Mouse (Mus musculus): ENCODE results near the gene Nsrp1. TPM values are rescaled to one million over a fixed set of nuclear protein-coding genes. Genes with fewer than 3 reads are reported as not detected.
"Not testable (repeated sequence)": the region's sequence is repeated elsewhere in the genome, so short reads cannot be mapped to it uniquely, and the experiment has no call there.

Gene Nsrp1
- polyA plus RNA-seq (2015; fragmentation: Nextera tagmentation; extraction: Ambion mirVana), result 75.1 and 77.7 TPM in 2 replicates

DNA sequence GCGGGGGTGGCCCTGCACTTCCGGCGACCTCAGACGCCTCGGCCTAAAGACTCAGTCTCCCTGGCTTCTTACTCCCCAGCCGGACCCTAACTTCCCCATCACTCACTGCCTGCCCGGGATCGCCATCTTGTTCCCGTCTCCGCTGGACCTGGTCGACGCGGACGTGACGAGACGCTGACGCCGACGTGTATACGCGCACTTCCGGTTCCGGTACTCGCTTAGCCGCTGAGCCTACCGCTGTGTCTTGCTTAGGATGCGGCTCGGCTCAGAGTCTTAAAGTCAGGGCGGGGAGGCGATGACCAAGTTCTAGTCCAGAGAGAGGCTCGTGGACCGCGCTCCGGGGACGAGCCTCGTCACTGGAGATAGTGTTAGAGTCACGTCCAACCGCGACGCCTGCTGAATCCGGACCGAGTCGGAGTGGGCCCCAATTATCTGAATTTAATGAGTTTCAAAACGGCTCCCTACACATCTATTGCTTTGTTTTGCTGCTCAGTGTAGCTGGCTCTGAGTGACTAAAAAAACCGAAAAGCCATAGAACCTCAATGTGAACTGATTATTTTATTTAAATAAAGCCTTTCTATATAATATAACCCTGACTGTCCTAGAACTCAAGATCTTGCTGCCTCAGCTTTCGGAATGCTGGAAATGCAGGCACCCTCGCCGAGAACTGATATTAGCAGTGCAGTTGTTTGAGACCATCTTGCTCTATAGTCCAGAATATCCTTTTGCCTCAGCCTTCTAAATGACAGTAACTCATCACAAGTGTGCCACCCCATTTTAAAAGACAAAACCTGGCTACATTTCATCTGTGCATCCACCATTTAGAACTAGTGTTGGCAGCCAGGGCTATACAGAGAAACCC, at the start of gene Nsrp1:
TSS of gene Nsrp1 (minus strand) at position 163 of the 862 bp plus-strand sequence.
- 4% methylated on average over 48 of the region's 48 CpGs for WGBS
- ATAC-seq (replicated peaks; ENCODE audit: low FRiP score), result peak; percentile 97
- no peaks in the 10 kb centered on the region for H3K9me3 ChIP-seq (replicated peaks)
- H3K4me2 ChIP-seq, result peak within 1 kb of the TSS; percentile 69
- H3K4me3 ChIP-seq (replicated peaks), result peak within 1 kb of the TSS; percentile 72
- peaks cover 28% of the 10 kb centered on the region for H3K36me3 ChIP-seq
- peaks cover 16% of the 10 kb centered on the region for H3K27me3 ChIP-seq
- peak within 1 kb of the TSS; percentile 77 for H3K9ac ChIP-seq
- peaks cover 13% of the 10 kb centered on the region; the same call in 1 of the 2 replicates for H3K4me1 ChIP-seq
- H3K27ac ChIP-seq, result peak within 1 kb of the TSS; percentile 90

- 81% methylated on average over 6 of the region's 6 CpGs for WGBS
- H3K9ac ChIP-seq, result no peak overlapping the region
- H3K4me2 ChIP-seq, result no peak overlapping the region
- no peaks in the 10 kb centered on the region for H3K4me1 ChIP-seq
- no peaks in the 10 kb centered on the region for H3K36me3 ChIP-seq
- no peaks in the 10 kb centered on the region for H3K27me3 ChIP-seq
- H3K27ac ChIP-seq, result no peak overlapping the region
- H3K4me3 ChIP-seq (replicated peaks), result no peak overlapping the region
- H3K9me3 ChIP-seq (replicated peaks), result no peaks in the 10 kb centered on the region
- no peak for ATAC-seq (replicated peaks; ENCODE audit: low FRiP score)
Measured at GRCm38 (mm10) chr11:77111141-77111540, 32.9 kb upstream of the Nsrp1 start.

- Histone ChIP-seq H3K4me2 (no peak overlapping the region), H3K4me3 (replicated peaks) (no peak overlapping the region), H3K4me1 (no peaks in the 10 kb centered on the region), H3K9me3 (replicated peaks) (no peaks in the 10 kb centered on the region), H3K27me3 (no peaks in the 10 kb centered on the region), H3K27ac (no peak overlapping the region), H3K9ac (no peak overlapping the region), H3K36me3 (no peaks in the 10 kb centered on the region)
- WGBS, result 84% methylated on average over 6 of the region's 6 CpGs
- no peak for ATAC-seq (replicated peaks; ENCODE audit: low FRiP score)
Measured at GRCm38 (mm10) chr11:77108442-77108841, 30.2 kb upstream of the Nsrp1 start.

GRCm38 (mm10) chr11:77107872-77108271, 29.6 kb upstream of the Nsrp1 start:
- not testable (repeated sequence) for H3K4me2 ChIP-seq; H3K4me1 ChIP-seq; H3K9ac ChIP-seq; H3K36me3 ChIP-seq; H3K4me3 ChIP-seq (replicated peaks); ATAC-seq (replicated peaks; ENCODE audit: low FRiP score); H3K27ac ChIP-seq; H3K27me3 ChIP-seq; H3K9me3 ChIP-seq (replicated peaks)
- WGBS, result 79% methylated on average over 12 of the region's 12 CpGs

DNA sequence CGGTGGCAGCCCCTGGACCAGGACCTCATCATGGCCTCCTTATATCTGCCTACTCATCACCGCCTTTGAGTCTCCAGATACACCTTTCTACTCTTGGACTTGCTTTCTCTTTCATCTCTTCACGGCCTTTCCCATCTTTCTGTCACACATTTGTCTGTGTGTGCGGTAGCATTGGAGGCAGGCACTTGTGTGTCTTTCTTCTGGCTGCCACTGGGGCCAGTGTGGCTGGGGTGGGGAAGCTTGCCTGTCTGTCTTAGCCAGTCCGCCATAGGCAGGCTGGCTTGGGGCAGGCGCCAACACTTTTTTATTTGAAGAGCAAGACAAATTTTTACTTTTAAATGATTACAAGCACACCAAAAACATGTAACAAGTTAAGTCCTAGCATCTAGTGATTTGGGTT, 28.7 kb upstream of the Nsrp1 start:
- no peaks in the 10 kb centered on the region for H3K36me3 ChIP-seq
- WGBS, result 89% methylated on average over 6 of the region's 6 CpGs
- H3K4me3 ChIP-seq (replicated peaks), result no peak overlapping the region
- ATAC-seq (replicated peaks; ENCODE audit: low FRiP score), result no peak
- H3K9ac ChIP-seq, result no peak overlapping the region
- H3K27me3 ChIP-seq, result no peaks in the 10 kb centered on the region
- no peaks in the 10 kb centered on the region for H3K9me3 ChIP-seq (replicated peaks)
- no peak overlapping the region for H3K27ac ChIP-seq
- no peaks in the 10 kb centered on the region for H3K4me1 ChIP-seq
- H3K4me2 ChIP-seq, result no peak overlapping the region

GRCm38 (mm10) chr11:77100137-77100937, 22.1 kb upstream of the Nsrp1 start:
- 17% methylated on average over 10 of the region's 10 CpGs for WGBS
- Histone ChIP-seq H3K36me3 (no peaks in the 10 kb centered on the region), H3K9ac (no peak overlapping the region), H3K27me3 (no peaks in the 10 kb centered on the region), H3K4me2 (no peak overlapping the region), H3K9me3 (replicated peaks) (no peaks in the 10 kb centered on the region), H3K4me3 (replicated peaks) (no peak overlapping the region), H3K27ac (no peak overlapping the region), H3K4me1 (peaks cover 8% of the 10 kb centered on the region; the same call in 1 of the 2 replicates)
- no peak for ATAC-seq (replicated peaks; ENCODE audit: low FRiP score)

GRCm38 (mm10) chr11:77098332-77098972, 20.2 kb upstream of the Nsrp1 start:
- H3K9me3 ChIP-seq (replicated peaks), result no peaks in the 10 kb centered on the region
- no peak overlapping the region for H3K27ac ChIP-seq
- ATAC-seq (replicated peaks; ENCODE audit: low FRiP score), result no peak
- H3K4me2 ChIP-seq, result no peak overlapping the region
- peaks cover 14% of the 10 kb centered on the region for H3K4me1 ChIP-seq
- no peak overlapping the region for H3K4me3 ChIP-seq (replicated peaks)
- 84% methylated on average over 19 of the region's 19 CpGs for WGBS
- H3K36me3 ChIP-seq, result no peaks in the 10 kb centered on the region
- no peaks in the 10 kb centered on the region for H3K27me3 ChIP-seq
- H3K9ac ChIP-seq, result no peak overlapping the region

DNA sequence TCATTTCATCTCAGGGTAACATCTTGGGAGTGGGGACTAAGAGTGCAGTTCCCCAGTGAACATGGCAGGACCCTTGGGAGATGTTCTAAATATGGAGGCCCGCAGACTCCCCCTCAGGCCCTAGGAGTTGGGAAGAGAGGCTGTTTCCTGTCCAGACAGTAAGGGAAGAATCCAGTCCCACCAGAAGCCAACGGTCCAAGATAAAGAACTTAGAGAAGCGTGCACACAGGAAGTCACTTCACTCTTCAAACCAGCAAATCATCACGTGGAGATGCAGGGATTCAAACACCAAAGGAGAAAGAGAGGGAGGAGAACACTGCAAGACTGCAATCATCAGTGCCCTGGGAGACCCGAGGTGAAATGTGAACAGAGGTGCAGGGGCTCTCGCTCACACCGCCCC, 18.8 kb upstream of the Nsrp1 start:
- H3K27ac ChIP-seq, result no peak overlapping the region
- 58% methylated on average over 7 of the region's 7 CpGs for WGBS
- no peak for ATAC-seq (replicated peaks; ENCODE audit: low FRiP score)
- no peaks in the 10 kb centered on the region for H3K36me3 ChIP-seq
- no peaks in the 10 kb centered on the region for H3K9me3 ChIP-seq (replicated peaks)
- H3K9ac ChIP-seq, result no peak overlapping the region
- H3K4me1 ChIP-seq, result peaks cover 17% of the 10 kb centered on the region
- H3K4me2 ChIP-seq, result no peak overlapping the region
- no peak overlapping the region for H3K4me3 ChIP-seq (replicated peaks)
- H3K27me3 ChIP-seq, result no peaks in the 10 kb centered on the region

GRCm38 (mm10) chr11:77096581-77096980, 18.3 kb upstream of the Nsrp1 start:
- 68% methylated on average over 3 of the region's 3 CpGs for WGBS
- Histone ChIP-seq H3K9me3 (replicated peaks) (no peaks in the 10 kb centered on the region), H3K4me1 (peaks cover 17% of the 10 kb centered on the region), H3K27ac (no peak overlapping the region), H3K36me3 (no peaks in the 10 kb centered on the region), H3K9ac (no peak overlapping the region), H3K4me3 (replicated peaks) (no peak overlapping the region), H3K27me3 (no peaks in the 10 kb centered on the region), H3K4me2 (no peak overlapping the region)
- ATAC-seq (replicated peaks; ENCODE audit: low FRiP score), result no peak

DNA sequence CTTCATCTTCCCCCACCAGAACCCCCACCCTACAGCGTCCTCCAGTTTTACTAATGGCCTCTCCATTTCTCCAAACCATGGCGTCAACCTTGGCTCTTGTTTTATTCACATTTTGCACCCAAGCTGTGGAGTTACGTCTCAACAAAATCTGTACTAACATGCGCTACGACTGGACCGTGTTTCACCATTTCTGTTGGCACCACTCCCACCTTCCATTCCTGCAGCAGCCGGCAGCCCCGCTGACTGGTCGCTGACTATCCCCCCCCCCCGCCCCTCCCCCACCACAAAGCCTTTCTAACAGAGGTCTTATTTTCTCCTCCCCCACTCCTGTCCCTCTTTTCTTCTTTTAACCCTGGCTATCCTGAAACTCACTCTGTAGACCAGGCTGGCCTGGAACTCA, 17.0 kb upstream of the Nsrp1 start:
- H3K9ac ChIP-seq, result no peak overlapping the region
- ATAC-seq (replicated peaks; ENCODE audit: low FRiP score), result no peak
- WGBS, result 63% methylated on average over 10 of the region's 10 CpGs

DNA sequence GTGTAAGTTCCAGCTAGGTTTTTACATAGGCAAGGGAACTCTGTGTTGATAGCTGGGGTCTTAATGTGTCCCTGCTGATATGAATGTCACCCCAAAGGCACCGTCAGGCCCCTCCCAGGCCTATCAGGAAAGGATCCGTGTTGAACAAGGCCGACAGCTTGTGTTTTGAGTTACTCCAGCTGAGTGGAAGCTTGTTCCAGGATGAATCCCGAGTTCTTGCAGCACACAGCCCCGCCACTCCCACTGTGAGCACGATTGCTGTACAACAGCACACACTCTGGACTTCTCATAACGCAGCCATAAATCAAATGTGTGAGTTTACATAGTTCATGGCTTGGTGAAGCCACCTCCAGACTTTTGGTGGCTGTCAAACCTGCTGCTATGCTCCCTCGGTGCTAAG, 15.9 kb upstream of the Nsrp1 start:
- H3K4me3 ChIP-seq (replicated peaks), result no peak overlapping the region
- H3K9me3 ChIP-seq (replicated peaks), result no peaks in the 10 kb centered on the region
- H3K27me3 ChIP-seq, result no peaks in the 10 kb centered on the region
- H3K9ac ChIP-seq, result no peak overlapping the region
- H3K4me1 ChIP-seq, result peaks cover 15% of the 10 kb centered on the region
- H3K36me3 ChIP-seq, result no peaks in the 10 kb centered on the region
- no peak overlapping the region for H3K4me2 ChIP-seq
- H3K27ac ChIP-seq, result no peak overlapping the region
- no peak for ATAC-seq (replicated peaks; ENCODE audit: low FRiP score)
- 49% methylated on average over 8 of the region's 8 CpGs for WGBS

More for the DNA sequence above, 17.0 kb upstream of the Nsrp1 start:
- Histone ChIP-seq H3K4me2 (no peak overlapping the region), H3K36me3 (no peaks in the 10 kb centered on the region), H3K4me3 (replicated peaks) (no peak overlapping the region), H3K4me1 (peaks cover 15% of the 10 kb centered on the region), H3K27ac (no peak overlapping the region), H3K27me3 (no peaks in the 10 kb centered on the region), H3K9me3 (replicated peaks) (no peaks in the 10 kb centered on the region)

DNA sequence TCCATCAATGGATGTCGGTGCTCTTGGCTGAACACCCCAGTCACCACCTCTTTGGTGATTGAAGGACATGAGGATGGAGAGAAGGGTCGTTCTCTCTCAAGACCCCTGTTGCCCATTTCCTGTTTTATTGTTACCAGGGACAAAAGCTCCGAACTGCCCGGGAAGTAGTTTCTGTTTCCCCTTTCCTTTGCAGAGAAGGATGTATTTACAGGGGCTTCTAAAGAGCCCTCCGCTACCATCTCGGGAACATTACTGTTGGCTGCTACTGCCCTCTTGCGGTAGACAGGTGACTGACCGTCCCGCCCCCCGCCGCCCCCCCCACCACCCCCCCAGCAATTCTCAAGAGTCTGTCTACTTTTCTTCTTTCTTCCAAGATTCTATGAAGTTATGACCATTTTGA, 15.0 kb upstream of the Nsrp1 start:
- H3K27ac ChIP-seq, result no peak overlapping the region
- H3K4me3 ChIP-seq (replicated peaks), result peak overlapping the region; percentile 35
- peaks cover 15% of the 10 kb centered on the region for H3K4me1 ChIP-seq
- no peaks in the 10 kb centered on the region for H3K9me3 ChIP-seq (replicated peaks)
- no peak for ATAC-seq (replicated peaks; ENCODE audit: low FRiP score)
- H3K9ac ChIP-seq, result no peak overlapping the region
- H3K27me3 ChIP-seq, result no peaks in the 10 kb centered on the region
- 1% methylated on average over 11 of the region's 11 CpGs for WGBS
- no peaks in the 10 kb centered on the region for H3K36me3 ChIP-seq
- H3K4me2 ChIP-seq, result peak overlapping the region; percentile 56
